Mouse (Mus musculus) G1E (cell line): ENCODE measurements around the gene Dnttip1. TPM values are rescaled to one million over a fixed set of nuclear protein-coding genes. Genes with fewer than 3 reads are reported as not detected.

Source experiments
- ATAC-seq: 2 replicates; pipeline ENCODE4 v1.8.0; 2016; ENCODE audit warnings: mild to moderate bottlenecking; ENCODE audit not compliant: insufficient number of reproducible peaks, poor library complexity, low FRiP score, severe bottlenecking; ENCODE audit errors: extremely low read depth
- DNase-seq: peaks from one replicate; pipeline ENCODE4 v3.0.0; 2012; ENCODE audit warnings: low spot score
- H3K27me3 ChIP-seq: 2 replicates; pipeline ENCODE4 v1.6.1; 2012; ENCODE audit warnings: mild to moderate bottlenecking, low read length, inconsistent platforms; ENCODE audit not compliant: insufficient read depth
- H3K36me3 ChIP-seq: replicated peaks from 2 replicates; pipeline ENCODE3; 2012; ENCODE audit warnings: mild to moderate bottlenecking, inconsistent platforms
- H3K4me1 ChIP-seq: 2 replicates; pipeline ENCODE4 v1.6.1; 2012; ENCODE audit warnings: low read depth, low read length, inconsistent platforms, mixed read lengths; ENCODE audit not compliant: insufficient read depth
- H3K4me3 ChIP-seq: 2 replicates; pipeline ENCODE4 v1.5.1; 2012; ENCODE audit warnings: low read depth, mild to moderate bottlenecking, inconsistent platforms, low read length, moderate library complexity, mixed read lengths
- H3K9me3 ChIP-seq: replicated peaks from 2 replicates; pipeline ENCODE4 v1.6.1; 2012; ENCODE audit warnings: inconsistent platforms
- CTCF ChIP-seq: IDR thresholded peaks from 2 replicates; pipeline ENCODE4 v1.5.1; 2012; ENCODE audit warnings: low read depth, low read length, inconsistent platforms, mixed read lengths
- GATA1 ChIP-seq: IDR thresholded peaks from 2 replicates; pipeline ENCODE4 v1.6.1; 2012; ENCODE audit warnings: borderline replicate concordance, low read length, inconsistent platforms, mixed read lengths
- GATA2 ChIP-seq: IDR thresholded peaks from 2 replicates; pipeline ENCODE4 v1.6.1; 2012; ENCODE audit warnings: low read depth, low read length, inconsistent platforms, borderline replicate concordance
- POLR2AphosphoS5 ChIP-seq: IDR thresholded peaks from 2 replicates; pipeline ENCODE4 v1.6.1; 2012; ENCODE audit warnings: low read depth, low read length, inconsistent platforms; ENCODE audit not compliant: insufficient replicate concordance
- TAL1 ChIP-seq: conservative IDR thresholded peaks from 2 replicates; pipeline ENCODE4 v1.6.1; 2012; ENCODE audit warnings: low read depth, low read length, inconsistent platforms, mixed read lengths
- polyA plus RNA-seq: library from polyadenylated mRNA; stranded (reverse); fragments of >175 nt; gene quantifications from 2 replicates; pipeline ENCODE4 v1.2.3, GENCODE M21; 2012
- total RNA-seq, 2 experiments: library from RNA; stranded (forward) in 1 of 2; stranded (reverse) in 1 of 2; fragments of 200-1000 nt in 1 of 2; fragments of >200 nt in 1 of 2; fragmentation: Nextera tagmentation in 1 of 2; gene quantifications; 2 replicates each; pipeline ENCODE4 v1.2.3; 2014 to 2017

The Dnttip1 gene
- total and polyA plus RNA-seq, 3 experiments, result 23.8 to 122 (median 86.2) TPM

GRCm38 (mm10) chr2:164733259-164733658 lies 12.5 kb upstream of the Dnttip1 start:
- ATAC-seq (no peak), DNase-seq (no peak)
- Histone ChIP-seq H3K4me1 (no peaks in the 10 kb centered on the region), H3K9me3 (no peaks in the 10 kb centered on the region), H3K4me3 (no peak overlapping the region), H3K36me3 (no peaks in the 10 kb centered on the region), H3K27me3 (peaks cover 16% of the 10 kb centered on the region)
- TF ChIP-seq GATA1 (no peak), TAL1 (no peak), POLR2AphosphoS5 (no peak), CTCF (no peak), GATA2 (no peak)

DNA sequence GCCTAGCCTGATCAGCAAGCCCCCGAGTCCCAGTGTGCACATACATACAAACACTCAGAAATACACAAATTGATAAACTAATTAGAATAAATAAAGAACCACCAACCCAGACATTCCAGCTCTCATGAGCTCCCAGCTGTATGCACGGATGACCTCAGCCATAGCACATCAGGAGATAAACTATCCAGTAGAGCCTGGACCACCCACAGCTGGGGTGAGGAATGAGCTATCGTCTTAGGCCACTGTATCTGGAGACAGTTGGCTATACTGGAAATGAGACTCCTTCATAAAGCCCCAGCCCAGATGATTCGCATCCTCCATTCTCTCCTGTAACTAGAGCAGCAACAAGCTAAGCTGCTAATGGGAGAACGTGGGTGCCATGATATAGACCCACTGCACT lies 10.9 kb upstream of the Dnttip1 start:
- Histone ChIP-seq H3K4me3 (no peak overlapping the region), H3K27me3 (peaks cover 17% of the 10 kb centered on the region), H3K9me3 (no peaks in the 10 kb centered on the region), H3K4me1 (no peaks in the 10 kb centered on the region), H3K36me3 (no peaks in the 10 kb centered on the region)
- no peak for TF ChIP-seq GATA2
- no peak for TF ChIP-seq GATA1
- no peak for TF ChIP-seq CTCF
- TF ChIP-seq POLR2AphosphoS5, result no peak
- no peak for TF ChIP-seq TAL1
- ATAC-seq, result no peak
- no peak for DNase-seq

DNA sequence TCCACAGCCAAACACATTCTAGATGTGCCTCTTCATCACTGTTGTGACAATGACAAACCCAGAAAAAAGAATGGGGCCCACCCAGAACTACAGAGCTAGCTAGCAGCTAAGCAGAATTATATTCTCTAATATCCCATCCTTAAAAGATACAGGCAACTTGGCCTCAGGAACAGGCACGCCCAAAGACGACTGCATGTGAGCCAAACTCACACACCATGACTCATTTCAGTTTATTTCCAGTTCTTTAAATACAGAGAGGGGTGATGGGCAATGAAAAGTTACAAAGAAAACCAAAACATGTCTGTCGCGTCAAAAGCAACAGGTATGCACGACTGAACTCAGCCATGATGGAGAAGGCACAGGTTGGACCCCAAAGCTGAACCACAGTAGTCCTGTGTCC lies 10.3 kb upstream of the Dnttip1 start:
- ATAC-seq (no peak), DNase-seq (no peak)
- H3K27me3 ChIP-seq, result peaks cover 21% of the 10 kb centered on the region
- no peaks in the 10 kb centered on the region for H3K36me3 ChIP-seq
- H3K4me3 ChIP-seq, result no peak overlapping the region
- TF ChIP-seq POLR2AphosphoS5 (no peak), GATA1 (no peak), TAL1 (no peak), CTCF (no peak), GATA2 (no peak)
- no peaks in the 10 kb centered on the region for H3K4me1 ChIP-seq
- H3K9me3 ChIP-seq, result no peaks in the 10 kb centered on the region

DNA sequence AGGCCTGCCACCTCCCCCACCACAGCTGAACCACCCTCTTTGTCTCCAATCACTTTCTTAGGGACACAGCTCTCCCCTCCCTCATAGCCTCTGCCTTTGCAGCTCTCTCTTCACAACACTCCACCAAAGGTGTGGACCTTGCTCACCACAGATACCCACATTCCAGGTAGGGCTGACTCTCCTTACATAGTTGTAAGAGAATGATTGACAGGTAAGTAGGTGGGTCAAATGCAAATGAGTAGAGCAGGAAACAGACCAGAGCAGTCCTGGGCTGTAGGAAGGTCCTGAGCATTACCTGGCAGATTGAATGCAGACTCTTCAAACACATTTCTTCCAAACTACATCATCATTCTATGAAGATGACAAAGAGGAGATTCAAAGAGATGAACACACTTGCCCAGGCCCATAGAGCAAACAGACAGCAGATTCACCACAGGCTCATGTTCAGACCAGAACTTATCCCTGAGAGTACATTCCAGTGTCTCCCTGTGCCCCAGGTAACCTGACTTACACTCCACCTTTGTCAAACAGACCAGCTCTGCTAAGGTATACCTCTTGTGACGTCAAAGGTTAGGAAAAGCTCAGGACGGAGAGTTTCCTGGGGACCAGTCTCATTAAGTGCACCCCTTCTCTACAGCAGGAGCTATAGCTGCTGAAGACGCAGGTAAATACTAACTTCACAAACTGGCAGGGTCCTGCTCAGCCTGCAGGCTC lies 8.2 kb upstream of the Dnttip1 start:
- Histone ChIP-seq H3K27me3 (peaks cover 23% of the 10 kb centered on the region), H3K4me1 (no peaks in the 10 kb centered on the region), H3K9me3 (no peaks in the 10 kb centered on the region), H3K36me3 (no peaks in the 10 kb centered on the region), H3K4me3 (no peak overlapping the region)
- ATAC-seq, result no peak
- DNase-seq, result no peak
- TF ChIP-seq GATA2 (no peak), POLR2AphosphoS5 (no peak), GATA1 (no peak)

DNA sequence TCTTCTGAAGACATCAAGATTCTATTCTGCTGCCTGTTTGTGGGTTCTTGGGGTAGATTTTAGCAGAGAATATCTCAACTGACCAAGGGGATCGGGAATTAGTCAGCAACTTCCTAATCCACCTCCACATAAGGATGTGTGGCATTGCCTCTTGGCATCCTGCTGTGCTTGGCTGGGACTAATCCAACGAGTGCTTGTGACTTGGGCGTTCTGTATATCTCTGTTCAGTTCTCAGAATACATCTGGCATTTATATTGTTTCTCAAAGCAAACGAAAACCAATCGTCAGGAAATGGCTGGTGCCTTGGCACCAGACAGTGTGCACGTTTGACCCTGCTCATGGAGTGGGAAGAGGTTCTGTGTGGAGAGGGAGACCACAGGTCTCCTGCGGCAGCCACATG lies 5.9 kb upstream of the Dnttip1 start:
- Histone ChIP-seq H3K9me3 (no peaks in the 10 kb centered on the region), H3K4me1 (peaks cover 1% of the 10 kb centered on the region), H3K36me3 (no peaks in the 10 kb centered on the region), H3K4me3 (no peak overlapping the region), H3K27me3 (peaks cover 24% of the 10 kb centered on the region)
- TF ChIP-seq POLR2AphosphoS5, result no peak
- no peak for TF ChIP-seq GATA1
- TF ChIP-seq GATA2, result no peak
- TF ChIP-seq CTCF, result no peak
- TF ChIP-seq TAL1, result no peak
- no peak for ATAC-seq
- no peak for DNase-seq

- peaks cover 18% of the 10 kb centered on the region for H3K27me3 ChIP-seq
- no peaks in the 10 kb centered on the region for H3K9me3 ChIP-seq
- TF ChIP-seq POLR2AphosphoS5 (no peak), GATA2 (no peak), CTCF (no peak), TAL1 (no peak), GATA1 (no peak)
- no peak for DNase-seq
- peaks cover 25% of the 10 kb centered on the region for H3K4me1 ChIP-seq
- peak overlapping the region; percentile 82; the same call in 1 of the 2 replicates for H3K4me3 ChIP-seq
- ATAC-seq, result no peak
- peaks cover 31% of the 10 kb centered on the region for H3K36me3 ChIP-seq
These were observed 796 bp upstream of the Dnttip1 start for GRCm38 (mm10) chr2:164744987-164745386.

- Histone ChIP-seq H3K9me3 (no peaks in the 10 kb centered on the region), H3K27me3 (peaks cover 12% of the 10 kb centered on the region), H3K4me3 (peak overlapping the region; percentile 82), H3K36me3 (peaks cover 48% of the 10 kb centered on the region), H3K4me1 (peaks cover 25% of the 10 kb centered on the region)
- ATAC-seq (no peak), DNase-seq (no peak)
- no peak for TF ChIP-seq TAL1
- TF ChIP-seq GATA1, result no peak
- TF ChIP-seq POLR2AphosphoS5, result no peak
- TF ChIP-seq GATA2, result no peak
- TF ChIP-seq CTCF, result no peak
These were observed 910 bp downstream of the Dnttip1 start for GRCm38 (mm10) chr2:164746693-164747092.
